Mouse (Mus musculus): ENCODE data around the gene Sh3bp5.

- TF ChIP-seq POLR2A (IDR thresholded peaks at IDR 0.05; ENCODE audit: low read depth, low read length) (no peak), CTCF (IDR thresholded peaks at IDR 0.05; ENCODE audit: extremely low read depth, insufficient read length, insufficient replicate concordance, low read depth, low read length) (no peak)
Observed at GRCm38 (mm10) chr14:31433851-31434360, 2.0 kb downstream of the Sh3bp5 start.

Data from small intestine, adult 2 months (tissue).